Mouse (Mus musculus) right cerebral cortex, adult 2 months (tissue): ENCODE results near the gene Ctu1.
"Not testable (repeated sequence)": the region's sequence is repeated elsewhere in the genome, so short reads cannot be mapped to it uniquely, and the experiment has no call there.

Experiments used
- DNase-seq, 2 experiments: peaks; one replicate each; pipeline ENCODE4 v3.0.0; 2021 to 2022; ENCODE audit warnings: low spot score in 2 of 2

Ctu1 gene

GRCm38 (mm10) chr7:43678517-43678916, 6.7 kb downstream of the Ctu1 start:
- DNase-seq, result peak; percentile 48 to 54

DNA sequence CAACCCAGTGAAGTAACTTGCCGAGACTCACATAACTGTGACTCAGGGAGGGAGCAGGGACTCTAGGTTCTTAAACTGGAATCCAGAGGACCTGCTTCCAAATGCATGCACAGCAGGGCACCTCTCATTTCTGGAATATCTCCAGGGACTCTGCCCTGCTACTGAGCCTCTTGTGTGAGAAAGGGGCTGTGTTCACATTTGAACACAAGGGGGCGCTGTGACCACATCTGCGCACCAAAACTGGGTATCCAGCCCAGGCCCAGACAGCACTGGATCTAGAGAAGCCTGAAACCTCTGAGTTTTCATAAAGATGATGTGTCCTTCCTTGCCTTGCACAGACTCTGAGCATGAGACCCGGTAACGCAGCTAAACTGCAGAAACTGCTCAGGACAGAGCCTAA, 9.1 kb downstream of the Ctu1 start:
- peak; percentile 74 to 75 for DNase-seq

GRCm38 (mm10) chr7:43682511-43682910, 10.7 kb downstream of the Ctu1 start:
- not testable (repeated sequence) for DNase-seq

DNA sequence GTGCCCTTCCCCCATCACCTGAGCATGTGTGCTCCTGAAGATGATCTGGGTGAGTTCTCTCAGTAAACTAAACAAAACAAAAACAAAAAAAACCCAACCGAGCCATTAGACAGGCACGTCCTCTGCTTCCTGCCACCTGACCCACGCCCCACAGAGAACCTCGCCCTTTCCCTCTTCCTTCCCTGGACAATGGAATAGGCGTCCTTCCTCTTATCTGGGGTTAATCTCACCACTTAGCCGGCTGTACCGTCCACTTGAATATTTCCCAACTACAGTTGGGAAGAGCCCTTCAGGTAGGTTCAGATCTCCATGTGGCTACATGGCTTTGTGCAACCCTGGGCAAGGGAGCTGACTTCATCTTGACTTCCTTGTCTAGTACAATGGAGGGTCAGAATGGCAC, 13.3 kb downstream of the Ctu1 start:
- DNase-seq, result no peak

GRCm38 (mm10) chr7:43690118-43690517, 18.3 kb downstream of the Ctu1 start, which contains the start of gene Klk14:
Klk14 (plus strand) TSS chr7:43690418.
- DNase-seq, result no peak

DNA sequence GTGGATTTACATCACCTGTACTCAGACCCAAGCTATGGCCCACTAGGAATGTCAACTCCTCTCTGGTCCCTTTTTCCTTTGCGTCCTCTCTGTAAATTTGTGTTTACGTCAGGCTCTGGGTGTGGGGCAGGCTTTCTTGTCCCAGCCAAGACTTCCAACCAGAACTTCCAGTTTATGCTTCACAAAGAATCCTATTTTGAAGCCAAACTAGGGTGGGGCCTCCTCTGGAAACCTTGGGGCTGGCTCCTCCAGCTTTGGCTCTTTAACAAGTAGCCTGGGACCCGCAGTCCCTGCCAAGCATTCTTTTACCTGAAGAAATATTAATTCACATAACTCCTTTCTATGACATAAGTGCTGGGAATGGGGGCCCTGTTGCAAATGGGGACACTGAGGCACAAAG, 38.2 kb downstream of the Ctu1 start:
- no peak for DNase-seq

DNA sequence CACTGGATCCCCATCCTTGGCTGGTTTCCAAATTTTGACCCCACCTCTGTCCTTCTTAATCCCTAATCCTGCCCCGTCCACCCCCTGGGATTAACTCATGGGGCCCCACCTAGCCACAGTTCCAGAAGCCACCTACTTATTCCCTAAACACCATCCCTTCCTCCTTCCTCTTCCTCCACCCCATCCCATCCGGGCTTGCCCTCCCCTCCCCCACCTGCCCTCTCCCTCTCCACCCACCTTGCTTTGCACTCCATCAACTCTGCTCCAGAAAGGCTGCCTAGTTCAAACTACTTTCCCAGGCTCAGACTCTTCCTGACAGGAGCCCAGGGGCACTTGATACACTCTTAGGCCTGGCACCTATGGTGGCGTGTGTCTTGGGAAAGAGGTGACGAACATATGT, 40.5 kb downstream of the Ctu1 start, which contains the start of gene Klk13:
TSS of gene Klk13 (plus strand) at position 301 of the 400 bp plus-strand sequence.
- no peak for DNase-seq

DNA sequence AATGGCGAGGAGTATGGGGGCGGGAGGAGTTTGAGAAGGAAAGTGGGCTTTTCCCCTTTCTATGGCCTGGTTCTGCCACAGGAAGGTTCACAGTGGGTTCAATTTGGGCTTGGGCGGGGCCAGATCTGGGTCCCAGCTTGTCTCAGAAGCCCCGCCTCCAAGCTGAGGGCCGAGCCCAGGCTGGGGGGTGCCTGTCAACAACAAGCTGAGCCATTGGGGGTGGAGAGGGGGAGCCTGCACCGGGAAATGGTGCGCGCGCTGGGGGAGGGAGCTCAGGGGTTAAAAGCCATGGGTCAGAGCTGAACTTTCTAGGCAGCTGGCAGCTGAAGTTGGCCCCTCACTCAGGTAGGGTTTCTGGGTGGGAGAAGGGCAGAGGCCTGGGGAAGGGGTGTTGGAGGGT, 41.1 kb downstream of the Ctu1 start:
- no peak for DNase-seq

DNA sequence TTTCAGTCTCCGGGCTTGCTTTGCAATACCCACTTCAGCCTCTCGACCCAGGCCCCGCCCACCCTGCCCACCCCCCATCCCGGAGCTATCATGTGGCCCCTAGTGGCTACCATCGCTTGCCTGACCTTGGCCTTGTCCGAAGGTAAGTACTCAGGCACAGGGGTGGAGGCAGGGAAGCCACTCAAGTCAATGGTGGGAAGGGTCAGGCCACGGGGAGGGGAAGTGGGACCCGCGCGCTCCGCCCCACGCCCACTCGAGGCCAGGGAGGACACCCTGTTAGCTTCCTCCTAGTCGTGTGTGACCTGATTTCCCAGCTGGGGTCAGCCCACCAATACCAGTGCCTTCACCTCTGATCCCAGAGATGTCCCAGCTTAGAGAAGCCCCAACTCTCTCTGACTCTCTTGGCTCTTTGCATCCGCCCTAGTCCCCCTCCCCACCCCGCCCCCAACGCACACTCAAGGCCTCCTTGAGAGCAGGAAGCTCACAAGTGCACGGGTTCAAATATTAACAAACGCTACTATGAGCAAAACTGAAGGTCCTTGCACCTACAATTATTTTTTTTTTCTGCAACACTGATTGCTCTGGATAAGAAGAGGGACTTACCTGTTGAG, 42.0 kb downstream of the Ctu1 start:
- no peak for DNase-seq
